Mouse (Mus musculus): ENCODE results near the gene Myrfl.

GRCm38 (mm10) chr10:116872016-116872410 is 24.7 kb downstream of the Myrfl start:
- TF ChIP-seq GATA1 (IDR thresholded peaks at IDR 0.05; ENCODE audit: borderline replicate concordance, low read length) (no peak), FLI1 (IDR thresholded peaks at IDR 0.05; ENCODE audit: low read length) (no peak)

All from megakaryocyte, embryonic 14.5 days (primary cell).